Mouse (Mus musculus): ENCODE data around the gene Neurog1. TPM values are rescaled to one million over a fixed set of nuclear protein-coding genes. Genes with fewer than 3 reads are reported as not detected.

Gene Neurog1
- total RNA-seq, 2 experiments from 2014 or later: 0.21 to 0.25 TPM

DNA sequence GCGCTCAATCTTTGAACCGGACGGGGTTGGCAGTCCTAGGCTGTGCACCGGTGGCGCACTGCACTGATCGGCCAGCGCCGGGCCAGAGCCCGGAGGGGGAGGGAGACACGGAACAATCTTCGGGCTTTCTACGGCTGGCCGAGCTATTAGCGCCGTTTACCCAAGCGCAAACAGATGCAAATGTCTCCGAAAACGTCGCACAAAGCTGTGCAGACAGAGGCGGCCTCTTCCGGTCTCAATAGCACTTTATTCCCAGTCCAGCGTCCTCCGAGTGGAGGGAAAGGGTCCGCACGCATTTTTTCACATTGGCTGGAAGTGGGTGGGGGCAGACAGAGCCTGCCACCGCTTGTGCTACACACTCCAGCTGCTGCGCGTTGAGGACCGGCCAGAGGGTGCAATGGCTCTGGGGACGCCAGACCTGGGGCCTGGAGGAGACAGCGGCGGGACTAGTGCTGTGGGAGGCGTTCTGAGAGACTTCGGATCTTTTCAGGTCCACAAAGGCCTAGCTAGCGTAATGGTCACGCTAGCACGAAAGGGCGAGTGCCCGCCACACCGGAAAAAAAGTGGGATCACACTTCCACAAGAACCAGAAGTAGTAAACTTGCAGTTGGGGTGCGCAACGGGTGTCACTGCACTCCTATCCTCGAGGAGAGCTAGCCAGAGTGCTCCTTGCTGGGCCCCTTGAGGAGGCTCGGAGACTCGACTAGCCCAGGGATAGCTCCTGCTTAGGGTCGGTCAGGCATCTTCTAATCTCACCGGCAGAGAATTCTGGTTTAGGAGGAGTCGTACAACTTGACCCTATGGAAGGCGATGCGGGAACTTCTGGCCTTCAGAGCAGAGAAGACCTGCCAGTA is 29.7 kb downstream of the Neurog1 start:
- peak in 1 of 2 experiments; percentile 23 for DNase-seq (ENCODE audit: extremely low spot score in 1 of 2, low spot score in 1 of 2)

DNA sequence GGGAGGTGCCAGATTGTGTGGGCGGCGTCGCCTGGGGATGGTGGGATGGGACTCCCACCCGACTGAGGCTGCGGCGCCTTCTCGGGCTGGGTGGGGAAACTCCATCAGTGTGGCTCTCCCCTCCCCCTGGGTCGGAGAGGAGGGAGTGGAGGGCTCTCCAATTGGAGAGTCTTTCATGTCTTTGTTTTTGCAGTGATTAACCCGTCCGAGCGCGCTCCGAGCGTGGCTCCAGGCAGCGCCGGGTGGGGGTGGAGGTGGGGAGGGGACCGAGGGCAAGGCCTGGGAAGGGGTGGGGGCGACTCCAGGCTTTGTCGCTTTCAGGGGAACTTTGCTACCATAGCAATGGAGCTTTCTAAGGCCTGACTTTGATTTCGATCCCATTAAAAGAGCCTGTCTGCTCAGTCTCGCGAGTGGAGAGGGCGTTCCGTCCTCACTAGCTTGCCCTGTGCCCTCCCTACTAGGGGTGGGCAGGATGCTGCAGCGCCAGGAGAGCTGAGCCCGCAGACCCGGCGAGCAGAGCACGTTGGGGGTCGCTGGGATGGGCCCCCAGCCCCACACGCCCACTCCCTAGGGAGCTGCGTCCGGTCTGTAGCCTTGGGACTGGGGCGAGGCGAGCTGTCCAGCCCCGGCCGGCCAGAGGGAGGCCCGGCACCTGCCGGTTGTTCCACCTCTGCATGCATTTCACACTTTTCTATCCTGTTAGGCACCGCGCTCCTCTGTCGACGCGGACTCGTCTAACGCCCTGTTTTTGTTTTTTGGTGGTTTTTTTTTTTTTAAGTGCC is 30.6 kb downstream of the Neurog1 start:
- peak; percentile 11 to 29 for DNase-seq (ENCODE audit: extremely low spot score in 1 of 2, low spot score in 1 of 2)

DNA sequence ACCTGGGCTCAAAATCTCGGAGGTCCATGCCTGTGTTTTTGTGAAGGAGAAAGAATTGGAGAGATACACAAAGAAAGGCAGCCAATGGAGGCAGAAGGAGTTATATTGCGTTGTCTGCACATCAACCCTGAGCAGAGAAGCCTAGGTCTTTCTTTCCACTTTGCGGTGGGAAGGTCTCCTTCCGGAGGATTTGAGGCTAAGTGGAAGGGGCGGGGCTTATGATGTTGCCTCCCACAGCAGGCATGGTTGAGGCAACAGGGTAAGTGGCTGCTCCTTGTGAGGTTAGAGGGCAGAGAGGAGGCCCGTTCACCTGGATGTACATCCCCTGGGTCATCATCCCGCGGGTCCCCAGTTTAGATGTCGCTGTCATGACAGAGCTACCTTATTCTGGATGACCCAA is 32.7 kb downstream of the Neurog1 start:
- no peak for DNase-seq (ENCODE audit: extremely low spot score in 1 of 2, low spot score in 1 of 2)

DNA sequence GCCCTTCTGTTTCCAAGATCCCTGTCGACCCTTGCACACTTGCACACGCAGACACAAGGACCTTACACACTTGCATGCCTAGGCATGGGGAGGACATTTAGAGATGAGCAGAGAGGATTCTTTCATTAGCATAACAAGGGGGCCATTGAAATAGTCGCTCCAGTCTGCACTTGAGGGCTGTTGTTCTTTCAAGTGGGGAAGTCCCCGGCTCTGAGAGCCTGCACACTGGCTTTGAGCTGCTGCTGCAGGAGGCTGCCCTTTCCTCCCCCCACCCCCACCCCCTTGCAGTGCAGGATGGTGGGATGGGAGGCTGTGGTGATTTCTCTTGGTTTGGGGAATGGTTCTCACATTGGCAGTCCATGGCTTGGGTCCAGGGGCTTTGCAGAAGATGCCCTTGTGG is 35.9 kb downstream of the Neurog1 start:
- DNase-seq (ENCODE audit: extremely low spot score in 1 of 2, low spot score in 1 of 2): no peak

DNA sequence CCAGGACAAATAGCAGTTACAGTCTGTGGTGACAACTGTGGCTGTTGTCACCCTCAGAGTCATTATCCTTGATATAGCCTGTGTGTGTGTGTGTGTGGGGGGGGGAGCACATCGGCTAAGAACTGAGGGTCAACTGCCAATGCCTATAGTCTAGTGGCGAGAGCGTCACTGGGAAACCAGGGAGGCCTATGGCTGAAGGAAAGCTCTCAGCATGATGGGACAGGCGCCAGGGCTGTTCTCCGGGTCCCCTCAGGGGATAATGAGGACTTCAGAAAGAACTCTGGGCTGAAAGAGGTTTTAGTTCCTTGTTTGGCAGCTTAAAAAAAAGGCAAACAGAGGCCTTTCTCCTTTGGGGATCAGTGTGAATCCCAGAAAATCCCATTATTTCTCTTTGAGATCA is 37.3 kb downstream of the Neurog1 start:
- DNase-seq (ENCODE audit: extremely low spot score in 1 of 2, low spot score in 1 of 2): no peak

DNA sequence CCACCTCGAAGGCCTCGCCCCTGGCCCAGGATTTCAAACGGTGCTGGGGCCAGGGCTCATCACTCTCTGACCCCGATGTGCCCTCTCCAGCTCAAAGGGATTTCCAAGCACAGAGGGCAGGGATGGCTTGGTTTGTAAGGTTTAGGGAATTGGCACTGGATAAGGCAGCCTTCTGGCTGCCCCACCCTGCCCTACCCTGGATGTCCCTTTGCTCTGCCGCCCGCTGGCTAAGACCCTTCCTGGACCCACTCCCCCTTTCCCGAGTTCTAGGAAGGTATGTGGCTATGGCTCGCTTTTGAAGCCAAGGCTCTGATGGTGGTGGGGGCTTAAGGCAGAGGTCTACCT is 42.9 kb downstream of the Neurog1 start:
- no peak for DNase-seq (ENCODE audit: extremely low spot score in 1 of 2, low spot score in 1 of 2)

DNA sequence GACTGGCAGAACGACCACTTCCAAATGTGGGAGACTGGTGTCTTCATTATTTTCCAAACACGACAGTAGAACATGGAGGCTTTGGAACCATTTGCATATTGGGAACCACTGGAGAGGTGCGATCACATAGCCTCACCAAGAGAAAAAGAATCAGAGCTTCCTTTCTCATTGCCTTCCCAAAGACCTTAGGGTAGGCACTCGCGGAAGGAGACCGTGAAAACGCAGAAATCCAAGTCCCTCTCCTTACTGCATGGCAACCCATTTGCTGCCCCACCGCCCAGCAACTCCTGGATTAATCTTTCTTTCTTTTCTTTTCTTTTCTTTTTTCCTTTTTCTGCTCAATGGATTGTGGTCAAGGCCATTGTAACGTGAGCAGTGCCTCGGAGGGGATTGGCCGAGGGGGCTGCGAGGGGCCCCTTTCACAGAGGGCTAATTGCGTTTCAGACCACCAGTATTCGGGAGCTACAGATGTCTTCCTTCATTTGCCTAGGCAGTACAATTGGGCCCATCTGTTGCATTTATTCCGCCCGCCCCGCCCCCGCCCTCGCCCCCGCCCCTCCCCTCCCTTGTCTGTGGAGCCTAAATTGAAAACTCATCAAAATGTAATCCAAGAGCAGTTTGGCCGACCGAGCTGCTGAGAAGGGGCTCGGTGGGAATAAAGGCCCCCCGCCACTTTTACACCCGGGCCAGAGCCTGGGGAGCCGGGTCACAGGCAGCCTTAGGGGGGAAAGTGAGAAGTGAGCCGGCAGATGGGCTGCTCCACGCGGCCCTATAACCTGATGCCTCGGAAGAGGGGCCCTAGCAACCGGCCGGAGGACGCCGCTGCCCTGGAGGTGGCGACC is 43.5 kb downstream of the Neurog1 start:
- DNase-seq (ENCODE audit: extremely low spot score in 1 of 2, low spot score in 1 of 2): no peak

Other genes with a start within 250 kb of the Neurog1 start
- 100 to 1,000 TPM; 115 to 130 TPM for gene H2afy, start 115.8 kb downstream of the Neurog1 start, total RNA-seq (2021)
- 1 to 10 TPM; 1.8 to 2.0 TPM for gene Tifab, start 73.3 kb downstream of the Neurog1 start, total RNA-seq (2021)
- 100 to 1,000 TPM; 121 to 137 TPM for gene Cxcl14, start 44.4 kb upstream of the Neurog1 start, total RNA-seq (2021)
- gene Gm3045, start 174.4 kb upstream of the Neurog1 start, total RNA-seq (2021): not detected
- gene Slc25a48, start 186.2 kb upstream of the Neurog1 start, total RNA-seq (2021): not detected
- not detected for gene Il9, start 230.1 kb upstream of the Neurog1 start, total RNA-seq (2021)